Mouse (Mus musculus): Measurements from ENCODE around the gene Jmjd6.

- TF ChIP-seq POLR2A (IDR thresholded peaks at IDR 0.05; ENCODE audit: insufficient read depth, low read depth, low read length), result no peak; the same call in 1 of the 2 replicates
- TF ChIP-seq CTCF (IDR thresholded peaks at IDR 0.05; ENCODE audit: insufficient read depth, low read depth, low read length), result no peak
Measured at GRCm38 (mm10) chr11:116827534-116828165, 15.6 kb downstream of the Jmjd6 start, which contains the start of gene Mxra7.
